Mouse (Mus musculus) heart, postnatal 25 days (tissue): ENCODE measurements around the gene Abcb8. TPM values are rescaled to one million over a fixed set of nuclear protein-coding genes. Genes with fewer than 3 reads are reported as not detected.

Source experiments
- DNase-seq: peaks from one replicate; pipeline ENCODE4 v3.0.0; 2022; ENCODE audit warnings: low spot score
- intact Hi-C: fragments of 180-260 bp; cut with DNase I; formaldehyde crosslinking; loops from one replicate; pipeline ENCODE4 v1.15.1; 2025
- total RNA-seq, 2 experiments: library from RNA; stranded (reverse); gene quantifications; 2 replicates each; pipeline ENCODE4 v1.2.3; 2021

The Abcb8 gene
- total RNA-seq, 2 experiments from 2014 or later: 82.8 to 83.7 TPM

- intact Hi-C loops: loop anchor here (2.0 kb wide), 1 partner anchor 20 kb away; no protein-coding TSS in a partner anchor
- no peak for DNase-seq
These were observed 26.9 kb downstream of the Abcb8 start for GRCm38 (mm10) chr5:24420381-24420780.

GRCm38 (mm10) chr5:24423129-24424003 is 29.9 kb downstream of the Abcb8 start, which contains the start of the genes Cdk5 and Slc4a2:
TSS of gene Cdk5 (minus strand) at chr5:24423530.
TSS of gene Slc4a2 (plus strand) at chr5:24423837.
- intact Hi-C loops: no loop called here
- DNase-seq: peak; percentile 98

DNA sequence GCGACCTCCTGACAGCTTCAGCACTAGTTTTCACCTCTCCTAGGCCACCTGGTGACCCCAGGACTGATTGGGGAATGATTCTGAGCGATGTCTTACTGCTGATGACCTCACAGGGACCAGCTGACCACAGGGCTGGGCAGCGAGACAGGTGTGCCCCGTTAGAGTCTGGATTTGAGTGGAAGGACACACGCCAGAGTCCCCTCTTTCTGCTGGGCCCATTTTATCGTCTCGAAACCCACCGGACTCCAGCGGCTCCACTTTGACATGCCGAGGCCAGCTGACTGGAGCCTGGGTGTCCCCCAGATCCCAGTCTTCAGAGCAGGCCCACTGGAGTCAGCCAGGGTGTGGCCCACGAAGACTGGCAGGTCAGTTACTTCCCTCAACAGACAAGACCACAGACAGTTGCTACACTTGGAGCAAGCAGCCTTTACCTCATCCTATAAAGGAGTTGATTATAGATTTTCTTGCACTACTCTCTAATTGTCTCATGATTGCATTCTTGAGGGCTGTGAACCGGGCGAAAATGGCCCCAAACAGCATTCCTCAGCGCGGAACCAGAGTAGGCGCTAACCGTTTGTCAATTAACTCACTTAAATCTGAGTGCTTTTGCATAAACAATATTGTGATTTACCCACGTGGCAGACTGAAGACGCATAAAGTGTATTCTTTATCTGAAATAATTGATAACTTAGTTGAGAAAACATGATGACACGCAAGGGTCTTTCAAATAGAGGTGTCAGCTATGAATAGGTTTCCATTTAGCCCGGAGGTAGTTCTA is 30.7 kb downstream of the Abcb8 start:
- intact Hi-C loops: no loop called here
- no peak for DNase-seq

- peak; percentile 78 for DNase-seq
- intact Hi-C loops: no loop called here
These were observed 31.5 kb downstream of the Abcb8 start for GRCm38 (mm10) chr5:24424861-24425411.

DNA sequence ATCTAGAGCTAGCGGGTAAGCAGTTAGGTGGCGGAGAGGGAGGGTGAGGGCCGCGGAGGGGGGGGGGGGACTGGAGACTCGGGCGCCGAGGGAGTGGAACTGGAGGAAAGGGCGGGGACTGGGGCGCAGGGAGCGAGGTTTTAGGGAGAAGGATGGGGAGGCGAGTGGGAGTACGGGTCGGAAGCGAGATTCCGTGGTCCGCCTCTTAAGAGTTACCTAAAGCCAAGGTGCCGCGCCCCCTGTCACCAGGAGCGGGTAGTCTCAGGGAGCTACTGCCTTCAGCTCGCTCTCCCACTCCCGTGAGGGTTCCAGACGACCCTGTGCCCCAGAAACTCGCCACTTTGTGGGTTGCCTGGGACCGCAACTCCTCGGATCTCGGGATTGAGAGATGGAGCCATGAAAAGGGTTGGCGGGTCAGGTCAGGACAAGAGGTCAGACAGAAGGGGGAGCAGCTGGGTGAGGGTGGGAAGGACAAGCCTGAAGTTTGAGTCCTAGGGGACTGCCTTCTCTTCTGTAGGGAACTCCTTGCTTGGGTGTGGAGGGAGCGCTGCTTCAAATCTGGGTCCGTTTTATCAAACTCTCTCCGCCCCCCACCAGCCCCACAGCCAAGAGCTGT is 32.1 kb downstream of the Abcb8 start:
- DNase-seq: no peak
- intact Hi-C loops: loop anchor here (2.0 kb wide), 1 partner anchor 17 kb away; no protein-coding TSS in a partner anchor

DNA sequence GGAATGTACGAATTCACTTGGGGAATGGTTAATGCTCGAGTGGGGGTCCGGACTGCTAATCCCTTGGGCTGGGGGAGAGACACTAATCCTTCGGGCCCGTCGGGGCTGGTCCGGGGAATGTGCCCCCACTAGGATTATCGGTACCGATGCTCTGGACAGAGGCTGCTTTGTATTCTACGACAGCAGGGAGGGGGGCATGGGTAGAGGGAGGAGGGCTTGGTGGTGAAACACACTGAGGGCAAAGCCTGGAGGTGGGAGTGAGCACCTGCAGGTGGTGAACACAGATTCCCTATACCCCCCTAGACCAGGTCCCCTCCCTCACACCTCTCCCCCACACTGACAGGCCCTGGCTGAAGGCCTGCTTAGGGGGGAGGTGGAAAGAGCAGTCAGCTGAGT is 32.6 kb downstream of the Abcb8 start:
- intact Hi-C loops: loop anchor here (2.0 kb wide), 1 partner anchor 17 kb away; no protein-coding TSS in a partner anchor
- no peak for DNase-seq

GRCm38 (mm10) chr5:24426556-24427284 is 33.3 kb downstream of the Abcb8 start:
- intact Hi-C loops: loop anchor here (2.0 kb wide), 1 partner anchor 16 kb away; no protein-coding TSS in a partner anchor
- DNase-seq: no peak

- no peak for DNase-seq
- intact Hi-C loops: loop anchor here (2.0 kb wide), 1 partner anchor 16 kb away; no protein-coding TSS in a partner anchor
These were observed 33.8 kb downstream of the Abcb8 start for GRCm38 (mm10) chr5:24427285-24427633.

DNA sequence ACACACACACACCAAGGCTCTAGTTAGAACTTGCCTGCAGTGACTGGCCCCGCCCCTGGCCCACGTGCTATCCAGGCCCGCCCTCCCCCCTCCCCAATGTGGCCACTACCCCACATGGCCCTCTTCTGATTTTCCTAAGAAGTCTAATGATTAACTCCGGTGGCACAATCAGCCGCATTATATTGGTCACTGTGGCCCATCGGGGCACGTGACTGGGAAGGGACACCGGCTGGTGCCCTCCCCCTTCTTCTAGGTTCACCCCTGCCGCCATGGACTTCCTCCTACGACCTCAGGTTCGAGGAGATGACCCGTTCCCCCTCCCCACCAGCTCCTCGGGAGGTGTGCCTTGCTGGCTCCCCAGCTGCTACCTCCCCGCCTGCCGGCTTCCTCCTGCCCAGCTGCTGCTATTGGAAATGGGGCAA is 34.5 kb downstream of the Abcb8 start:
- DNase-seq: no peak
- intact Hi-C loops: loop anchor here (2.0 kb wide), 1 partner anchor 15 kb away; no protein-coding TSS in a partner anchor

- DNase-seq: no peak
- intact Hi-C loops: no loop called here
These were observed 35.1 kb downstream of the Abcb8 start for GRCm38 (mm10) chr5:24428596-24428995.

DNA sequence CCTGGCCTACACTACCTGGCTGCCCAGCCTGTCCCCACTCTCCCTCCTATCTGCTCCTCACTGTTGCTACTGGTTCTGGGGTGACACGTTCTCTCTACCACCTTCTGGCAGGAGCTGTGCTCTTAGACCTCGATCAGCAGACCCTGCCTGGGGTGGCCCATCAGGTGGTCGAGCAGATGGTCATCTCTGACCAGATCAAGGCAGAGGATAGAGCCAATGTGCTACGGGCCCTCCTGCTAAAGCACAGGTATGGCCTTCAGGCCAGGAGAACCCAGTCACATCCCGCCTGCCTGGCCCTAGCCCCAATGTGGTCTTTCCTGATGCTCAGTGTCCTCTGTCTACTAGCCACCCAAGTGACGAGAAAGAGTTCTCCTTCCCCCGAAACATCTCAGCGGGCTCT is 40.5 kb downstream of the Abcb8 start:
- intact Hi-C loops: no loop called here
- DNase-seq: no peak

GRCm38 (mm10) chr5:24441187-24441586 is 47.7 kb downstream of the Abcb8 start:
- no peak for DNase-seq
- intact Hi-C loops: no loop called here

- no peak for DNase-seq
- intact Hi-C loops: loop anchor here (2.0 kb wide), 1 partner anchor 15 kb away; no protein-coding TSS in a partner anchor
These were observed 48.6 kb downstream of the Abcb8 start for GRCm38 (mm10) chr5:24442029-24442428.

- no peak for DNase-seq
- intact Hi-C loops: loop anchor here (2.0 kb wide), 1 partner anchor 16 kb away; no protein-coding TSS in a partner anchor
These were observed 49.7 kb downstream of the Abcb8 start for GRCm38 (mm10) chr5:24443204-24443603.

DNA sequence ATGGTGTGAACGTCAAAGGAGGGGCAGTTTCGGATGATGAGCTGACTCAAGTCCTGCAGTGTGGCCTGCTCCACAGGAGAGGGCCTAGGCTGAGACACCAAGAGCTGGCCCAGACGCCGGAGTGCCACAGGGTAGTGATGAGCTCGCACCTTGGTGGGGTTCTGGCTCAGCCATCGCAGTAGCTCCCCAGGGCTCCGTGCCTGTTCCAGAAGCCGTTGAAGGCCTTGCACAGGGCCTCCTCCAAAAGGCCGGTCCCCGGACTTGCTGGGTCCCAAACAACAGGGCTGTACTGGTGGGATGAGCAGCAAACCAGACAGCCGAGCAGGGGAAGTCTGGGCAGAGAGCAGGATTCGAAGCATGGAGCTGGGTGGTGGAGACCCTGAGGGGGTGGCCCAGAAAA is 50.5 kb downstream of the Abcb8 start:
- intact Hi-C loops: loop anchor here (2.0 kb wide), 1 partner anchor 17 kb away; no protein-coding TSS in a partner anchor
- DNase-seq: no peak

GRCm38 (mm10) chr5:24444746-24445427 is 51.4 kb downstream of the Abcb8 start, which contains the start of gene Fastk:
TSS of gene Fastk (minus strand) at chr5:24445287.
- peak; percentile 90 for DNase-seq
- intact Hi-C loops: no loop called here

DNA sequence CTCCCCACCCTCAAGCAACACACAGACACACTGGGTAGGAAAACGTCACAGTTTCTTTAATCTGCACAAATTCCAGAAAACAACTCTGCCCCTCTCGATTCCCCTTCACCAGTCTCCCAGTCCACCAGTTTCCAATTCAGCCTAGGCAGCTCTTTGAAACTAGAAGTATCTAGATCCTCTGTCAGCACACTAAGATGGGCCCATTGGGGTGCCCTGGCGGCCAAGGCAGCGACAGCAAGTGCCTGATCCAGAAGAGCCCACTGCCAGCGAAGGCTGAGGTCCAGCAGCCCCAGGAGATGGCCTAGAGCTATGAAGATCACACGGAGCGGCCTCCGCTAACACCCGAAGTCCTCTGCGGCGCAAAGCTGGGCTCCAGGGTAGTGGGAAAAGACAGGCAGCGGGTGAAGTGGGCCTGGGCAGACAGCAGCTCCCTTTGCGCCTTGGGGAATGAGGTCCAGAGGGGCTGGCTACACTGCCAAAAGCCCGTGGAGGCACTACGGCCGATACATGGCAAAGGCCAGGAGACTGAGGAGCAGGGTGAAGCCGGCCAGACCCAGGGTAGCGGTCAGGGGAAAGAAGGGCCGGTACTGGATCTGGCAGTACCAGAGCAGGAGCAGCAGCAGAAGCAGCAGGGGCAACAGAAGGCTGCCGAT is 52.1 kb downstream of the Abcb8 start:
- intact Hi-C loops: no loop called here
- no peak for DNase-seq

GRCm38 (mm10) chr5:24446630-24447029 is 53.2 kb downstream of the Abcb8 start:
- DNase-seq: no peak
- intact Hi-C loops: no loop called here
